Mouse (Mus musculus) lung, postnatal 4 days (tissue): Measurements from ENCODE around the gene Cdh12.

Experiments used
- DNase-seq, 2 experiments: peaks; one replicate each; pipeline ENCODE4 v3.0.0; 2021

Cdh12 gene

DNA sequence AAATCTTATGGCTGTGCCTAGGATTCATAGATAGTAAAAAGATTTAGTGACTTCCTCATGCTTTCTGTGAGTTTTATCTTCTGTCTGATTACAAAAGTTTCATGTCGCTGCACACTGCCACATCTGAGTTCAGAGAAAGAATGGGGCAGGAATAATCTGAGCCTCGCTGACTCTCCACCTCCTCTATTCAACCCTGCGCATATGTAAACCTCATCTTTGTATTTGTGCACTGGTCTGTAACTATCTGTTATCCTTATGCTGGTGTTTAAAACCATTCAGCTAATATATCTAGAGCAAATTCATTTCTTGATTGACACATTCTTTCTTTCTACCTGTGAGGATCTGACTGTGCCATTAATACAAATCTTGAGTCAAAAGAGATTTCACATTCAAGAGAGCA, 944.0 kb downstream of the Cdh12 start:
- DNase-seq = no peak

DNA sequence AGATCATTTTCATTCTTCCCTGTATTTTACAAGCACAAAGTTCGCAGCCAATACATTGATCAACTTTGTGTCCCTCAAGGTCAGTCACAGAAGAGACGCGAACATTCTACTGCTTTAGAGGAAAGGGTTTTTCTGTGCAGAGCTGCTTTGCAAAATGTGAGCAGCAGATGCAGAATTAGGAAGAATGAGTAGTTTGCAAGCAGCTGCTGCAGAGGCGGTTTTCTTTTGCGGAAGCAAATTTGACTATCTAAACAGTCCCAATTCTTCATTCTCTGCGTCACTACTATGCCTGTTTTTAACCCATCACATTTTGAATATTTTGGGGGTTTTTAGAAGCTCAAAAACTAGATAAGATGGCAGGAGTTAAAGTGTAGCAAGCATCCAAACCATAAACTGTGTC, 956.1 kb downstream of the Cdh12 start:
- no peak for DNase-seq

DNA sequence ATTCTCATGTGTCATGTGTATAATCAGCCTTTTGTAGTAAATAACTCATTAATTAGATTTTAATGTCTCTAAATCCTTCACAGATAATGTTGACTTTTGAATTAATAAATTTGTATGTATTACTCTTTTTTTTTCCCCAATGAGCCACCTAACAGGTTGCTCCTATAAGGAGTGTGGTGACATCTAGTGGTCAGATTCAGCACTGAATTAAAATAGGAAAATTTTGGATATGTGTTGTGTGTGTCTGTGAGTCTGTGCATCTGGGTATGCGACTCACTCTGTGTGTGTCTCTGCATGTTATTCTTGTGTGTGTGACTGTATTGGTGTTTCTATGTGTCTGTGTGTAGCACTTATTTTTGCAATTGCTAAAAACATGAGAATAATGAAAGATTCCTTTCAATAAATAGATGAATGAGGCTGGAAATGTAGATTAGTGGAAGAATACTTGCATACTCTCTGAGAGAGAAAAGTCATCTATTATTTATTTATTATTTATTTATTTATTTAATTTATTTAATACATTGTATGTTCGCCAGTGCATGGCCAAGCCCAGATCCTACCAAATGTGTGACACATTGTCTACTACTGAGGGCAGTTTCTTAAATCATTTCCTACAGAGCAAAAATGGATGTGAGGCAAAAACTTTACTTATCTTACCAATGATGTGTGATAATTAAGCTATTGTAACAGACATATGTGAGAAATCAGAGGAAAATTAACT, 958.4 kb downstream of the Cdh12 start:
- no peak for DNase-seq

DNA sequence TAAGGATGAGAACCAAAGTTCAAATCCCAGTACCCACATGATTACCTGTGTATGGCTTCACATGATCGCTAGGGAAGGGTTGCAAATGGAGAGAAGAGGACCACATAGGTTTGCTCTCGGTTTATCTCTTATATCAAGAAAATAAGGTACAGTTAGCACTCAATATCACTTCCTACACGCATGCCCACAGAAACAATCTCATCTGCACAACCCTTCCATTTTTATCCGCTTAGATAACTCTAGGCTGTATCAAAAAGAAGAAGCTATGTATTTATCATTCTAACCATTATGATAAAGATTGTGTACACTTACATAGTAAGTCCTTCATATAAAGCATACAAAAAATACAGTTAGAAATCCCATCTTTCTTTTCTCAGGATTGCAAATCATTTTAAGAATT, 988.3 kb downstream of the Cdh12 start:
- no peak for DNase-seq

DNA sequence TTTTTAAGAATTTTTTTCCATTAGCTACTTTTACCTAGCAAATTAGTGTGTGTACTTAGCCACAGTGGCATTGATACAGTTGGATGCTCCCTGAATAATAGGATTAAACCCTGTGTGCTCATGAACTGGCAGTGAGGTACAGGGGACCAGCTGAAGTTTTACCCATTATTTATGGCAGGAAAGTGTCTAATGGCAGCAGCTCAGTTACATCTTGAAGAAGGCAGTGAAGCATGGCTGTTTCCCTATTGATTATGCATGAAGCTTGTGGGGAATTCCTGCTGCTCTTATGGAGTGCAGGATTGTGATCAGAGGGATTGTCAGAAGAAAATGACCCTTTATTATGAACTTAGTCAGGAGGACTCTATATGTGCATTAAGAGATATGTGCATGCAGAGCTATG, 988.9 kb downstream of the Cdh12 start:
- DNase-seq = no peak

DNA sequence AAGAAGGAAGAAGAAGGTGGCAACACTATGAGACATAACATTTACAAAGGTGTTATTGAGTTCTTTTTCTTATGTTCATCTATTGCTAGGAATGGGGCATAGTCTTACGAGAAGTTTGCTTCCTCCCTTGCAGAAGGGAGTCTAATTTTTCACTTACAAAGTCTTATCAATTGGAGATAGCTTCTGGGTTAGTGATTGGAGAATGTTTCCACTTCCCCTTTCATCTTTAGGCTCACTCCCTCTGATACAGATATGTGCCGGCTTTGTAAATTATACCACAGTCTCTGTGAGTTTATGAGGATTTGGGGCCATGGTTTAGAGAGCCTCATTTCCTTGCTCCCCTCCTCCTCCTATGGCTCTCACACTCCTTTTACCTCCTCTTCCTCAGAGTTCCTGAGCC, 1009.0 kb downstream of the Cdh12 start:
- DNase-seq = no peak

DNA sequence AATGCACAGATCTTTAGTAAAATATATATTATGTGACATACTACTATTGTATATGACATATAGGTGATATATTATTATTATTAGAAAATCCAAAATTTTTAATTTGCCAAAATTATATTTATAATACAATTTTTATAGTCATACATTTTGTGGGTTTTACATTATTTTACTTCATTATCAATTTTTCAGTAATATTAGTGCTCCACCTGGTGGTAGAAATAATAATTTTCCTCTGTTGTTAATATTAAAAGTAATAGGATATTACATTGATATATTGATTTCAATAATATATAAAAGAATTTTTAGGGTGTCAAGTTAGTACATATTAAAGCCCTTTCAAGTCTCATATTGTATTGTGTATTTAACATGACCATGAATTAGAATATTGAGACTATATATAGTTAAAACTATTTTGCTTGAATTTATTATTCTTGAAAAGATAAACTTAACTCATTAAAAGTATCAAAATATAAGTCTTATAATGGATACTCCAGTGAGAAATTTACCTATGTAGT, 1070.3 kb downstream of the Cdh12 start:
- no peak for DNase-seq

DNA sequence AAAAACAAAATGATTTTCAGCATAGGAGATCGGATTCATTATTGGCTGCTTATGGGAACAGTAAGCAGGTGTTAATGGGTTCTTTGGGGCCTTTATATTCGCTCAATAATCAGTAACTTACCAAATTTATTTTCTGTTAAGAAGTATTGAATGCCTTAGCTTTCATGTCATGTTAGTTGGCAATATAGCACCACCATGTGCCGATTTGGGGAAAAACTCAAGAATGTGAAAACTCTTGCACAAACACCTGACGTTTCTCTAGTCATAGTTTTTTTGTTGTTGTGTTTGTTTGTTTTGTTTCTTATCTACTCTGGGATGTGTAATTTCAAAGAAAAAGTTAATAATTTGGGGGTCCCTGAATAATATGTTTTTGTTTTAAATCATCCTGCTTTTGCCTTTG, 1081.7 kb downstream of the Cdh12 start:
- no peak for DNase-seq

DNA sequence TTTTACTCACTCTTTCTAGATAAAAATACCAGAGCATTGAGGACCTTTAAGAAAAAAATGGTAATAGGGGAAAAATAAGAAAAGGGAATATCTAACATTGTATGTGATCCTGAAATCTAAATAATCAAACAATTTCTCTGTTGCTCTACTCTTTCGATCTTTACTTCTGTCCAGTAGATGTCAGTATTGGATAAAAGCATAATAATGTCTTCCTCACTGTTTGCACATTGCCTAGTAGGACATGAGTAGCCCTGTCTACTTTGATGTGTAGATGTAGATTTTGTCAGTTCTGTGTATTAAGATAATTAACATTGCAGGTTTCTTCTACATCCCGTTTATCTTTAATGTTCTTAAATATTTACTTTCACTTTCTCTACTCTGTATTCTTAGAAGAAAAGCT, 1087.8 kb downstream of the Cdh12 start:
- DNase-seq = no peak

DNA sequence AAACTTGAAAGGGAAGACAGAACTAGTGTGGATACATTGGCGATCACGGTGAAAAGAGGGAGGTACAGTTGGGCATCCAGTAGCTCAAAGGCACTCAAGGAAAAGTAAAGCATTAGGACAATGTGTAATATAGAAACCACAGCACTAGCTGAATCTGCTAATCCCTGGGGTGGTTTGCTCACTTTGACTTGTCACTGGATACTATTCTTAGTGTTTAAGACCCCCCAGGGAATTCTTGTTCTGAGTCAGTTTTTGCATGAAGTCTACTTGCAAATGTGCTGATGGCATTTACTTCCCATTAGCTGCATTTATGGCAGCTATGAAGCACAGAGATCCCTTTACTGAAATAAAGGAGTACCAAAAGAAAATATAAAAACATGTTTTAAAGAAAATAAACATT, 1095.7 kb downstream of the Cdh12 start:
- no peak for DNase-seq

DNA sequence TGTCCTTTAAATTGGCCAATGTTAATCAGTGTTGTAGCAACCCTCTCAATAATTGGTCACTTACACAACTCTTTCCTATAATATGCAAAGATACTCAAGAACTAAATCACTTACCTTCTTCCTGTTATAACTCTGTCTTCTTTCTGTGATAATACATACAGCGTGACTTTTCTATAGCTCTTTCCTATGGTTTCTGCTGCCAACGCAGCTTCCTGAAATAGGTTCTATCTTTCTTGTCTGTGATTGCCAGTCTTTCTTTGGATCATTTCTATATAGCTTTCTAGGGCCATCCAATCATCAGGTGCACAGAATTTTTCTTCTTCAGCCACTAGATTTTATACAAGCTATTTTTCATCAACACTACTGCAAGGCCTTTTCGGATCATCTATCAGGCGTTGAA, 1106.9 kb downstream of the Cdh12 start:
- no peak for DNase-seq

DNA sequence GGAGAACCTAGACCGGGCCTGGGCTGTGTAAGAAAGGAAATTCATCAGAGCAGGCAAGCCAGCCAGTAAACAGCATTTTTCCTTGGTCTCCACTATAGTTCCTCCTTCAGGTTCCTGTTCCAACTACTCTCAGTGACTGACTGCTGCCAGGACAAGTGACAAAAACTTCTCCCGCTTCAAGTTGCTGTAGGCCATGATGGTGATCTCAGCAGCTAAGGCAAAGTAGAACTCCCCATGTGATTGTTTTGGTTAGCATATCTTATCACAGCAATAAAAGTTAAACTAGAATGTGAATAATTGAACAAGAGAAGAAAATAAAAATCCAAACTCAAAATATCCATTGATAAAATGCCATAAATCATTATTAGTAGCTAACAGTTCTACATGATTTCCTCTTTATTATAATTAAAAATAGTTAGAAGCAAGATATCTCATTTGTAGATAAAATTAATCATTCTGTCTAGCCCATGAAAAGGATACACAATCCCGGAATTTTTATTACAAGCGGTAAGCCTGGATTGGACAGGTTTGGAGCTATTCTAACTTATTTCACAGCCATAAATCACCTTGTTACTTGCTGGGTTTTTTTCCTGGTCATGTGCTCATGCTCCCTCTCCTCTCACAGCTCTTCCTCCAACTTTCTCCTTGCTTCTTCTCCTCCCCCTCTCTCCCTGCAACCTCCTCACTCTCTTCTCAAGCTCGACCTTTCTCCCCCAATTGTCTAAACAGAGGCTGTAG, 1117.4 kb downstream of the Cdh12 start:
- DNase-seq = no peak

DNA sequence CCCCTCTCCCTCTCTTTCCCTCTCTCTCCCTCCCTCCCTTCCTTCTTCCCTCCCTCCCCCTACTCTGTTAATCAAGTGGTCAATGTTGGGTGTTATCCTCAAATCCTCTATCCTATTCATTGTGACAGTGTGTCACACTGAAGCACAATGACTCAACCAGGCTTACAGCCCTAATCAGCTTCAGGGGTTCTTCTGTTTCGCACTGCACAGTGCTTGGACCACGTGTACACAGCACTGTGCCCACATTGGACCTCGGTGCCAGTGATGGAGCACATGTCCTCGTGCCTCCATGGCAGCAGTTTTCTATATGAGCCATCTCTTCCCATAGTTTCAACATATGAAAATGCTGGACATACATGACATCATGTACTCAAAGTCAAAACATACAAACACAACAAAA, 1155.4 kb downstream of the Cdh12 start:
- no peak for DNase-seq
